Mouse (Mus musculus) embryo, embryonic 11.5 days (tissue): ENCODE measurements around the gene Heg1.
A peak's percentile ranks its signal among the peaks of the same experiment; 100 is the strongest.

Source experiments
- DNase-seq: peaks from one replicate; pipeline ENCODE4 v3.0.0-alpha.2; 2012; ENCODE audit warnings: low read depth, low spot score

Gene Heg1

GRCm38 (mm10) chr16:33705258-33705657 lies 21.1 kb downstream of the Heg1 start:
- DNase-seq: no peak

DNA sequence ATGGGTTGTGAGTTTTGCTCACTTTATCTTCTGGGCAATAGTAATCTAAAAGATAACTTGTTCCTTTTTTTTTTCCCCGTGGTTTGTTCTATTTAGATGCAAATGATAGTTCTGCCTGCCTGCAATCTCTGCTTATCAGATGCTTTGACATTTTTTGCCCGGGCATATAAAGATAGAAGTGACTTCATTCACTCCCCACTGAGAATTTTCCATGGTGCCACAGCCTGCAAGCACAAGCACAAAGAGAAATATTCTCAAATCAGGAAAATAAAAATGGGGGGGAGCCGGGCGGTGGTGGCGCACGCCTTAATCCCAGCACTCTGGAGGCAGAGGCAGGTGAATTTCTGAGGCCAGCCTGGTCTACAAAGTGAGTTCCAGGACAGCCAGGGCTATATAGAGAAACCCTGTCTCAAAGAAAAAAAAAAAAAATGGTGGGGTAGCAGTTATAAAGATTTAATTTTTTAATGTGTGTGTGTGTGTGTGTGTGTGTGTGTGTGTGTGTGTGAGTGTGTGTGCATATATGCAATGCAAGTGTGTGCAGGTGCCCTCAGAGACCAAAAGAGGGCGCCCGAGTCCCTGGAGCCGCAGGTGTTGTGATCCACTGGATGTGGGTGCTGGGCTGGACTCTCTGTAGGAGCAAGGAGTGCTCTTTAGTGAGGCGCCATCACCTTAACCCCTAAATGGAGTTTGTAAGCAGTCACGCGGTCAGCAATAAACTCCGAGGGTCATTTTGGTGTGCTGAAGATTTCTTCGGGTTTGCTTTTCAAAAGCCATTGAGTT lies 22.1 kb downstream of the Heg1 start:
- DNase-seq: no peak

DNA sequence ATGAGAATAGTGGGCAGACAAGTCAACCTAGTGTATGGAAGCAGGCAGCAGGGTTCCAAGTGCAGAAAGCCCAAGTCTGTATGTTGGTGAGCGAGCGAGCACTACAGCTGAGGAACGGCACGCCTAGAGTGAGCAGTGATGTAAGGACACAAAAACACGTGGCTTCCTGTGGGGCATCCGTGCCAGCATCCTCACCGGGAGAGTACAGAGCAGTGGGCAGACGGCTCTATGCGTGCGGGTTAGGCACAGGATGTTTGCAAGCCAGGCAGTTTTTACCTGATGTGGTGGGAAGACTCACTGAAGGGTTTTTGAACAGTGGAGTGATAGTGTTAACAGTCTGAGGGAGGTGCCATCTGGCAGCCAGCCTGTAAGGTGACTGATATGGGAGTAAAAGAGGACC lies 23.9 kb downstream of the Heg1 start:
- DNase-seq: no peak

DNA sequence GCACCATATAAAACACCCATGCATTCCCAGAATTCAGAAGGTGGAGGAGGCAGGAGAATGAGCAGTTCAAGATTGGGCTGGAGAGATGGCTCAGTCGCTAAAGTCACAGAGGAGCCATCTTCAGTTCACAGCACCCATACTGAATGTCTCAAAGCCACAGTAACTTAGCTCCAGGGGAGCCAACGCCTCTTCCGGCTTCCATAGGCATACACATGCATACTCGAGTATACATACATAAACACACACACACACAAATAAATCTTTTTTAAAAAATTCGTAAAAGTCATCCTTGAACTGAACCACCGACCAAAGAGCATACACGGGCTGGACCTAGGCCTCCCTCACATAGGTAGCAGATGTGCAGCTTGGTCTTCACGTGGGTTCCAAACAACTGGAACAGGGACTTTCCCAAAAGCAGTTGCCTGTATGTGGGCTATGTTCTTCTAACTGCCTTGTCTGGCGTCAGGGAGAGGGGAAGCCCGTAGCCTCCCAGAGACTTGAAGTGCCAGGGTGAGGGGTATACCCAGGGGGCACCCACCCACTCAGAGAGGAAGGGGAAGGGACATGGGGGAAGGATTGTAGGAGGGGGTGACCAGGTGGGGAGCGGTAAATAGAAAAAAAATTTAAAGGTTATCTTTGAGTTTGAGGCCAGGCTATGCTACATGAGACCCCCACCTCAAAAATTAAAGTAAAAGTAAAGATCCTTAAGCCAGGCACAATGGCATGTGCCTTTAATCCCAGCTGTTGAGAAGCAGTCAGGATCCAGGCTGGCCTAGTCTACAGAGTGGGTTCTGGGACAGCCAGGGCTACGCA lies 24.6 kb downstream of the Heg1 start:
- DNase-seq: no peak

- peak; percentile 51 for DNase-seq
Observed at GRCm38 (mm10) chr16:33714271-33714670, 30.1 kb downstream of the Heg1 start.

DNA sequence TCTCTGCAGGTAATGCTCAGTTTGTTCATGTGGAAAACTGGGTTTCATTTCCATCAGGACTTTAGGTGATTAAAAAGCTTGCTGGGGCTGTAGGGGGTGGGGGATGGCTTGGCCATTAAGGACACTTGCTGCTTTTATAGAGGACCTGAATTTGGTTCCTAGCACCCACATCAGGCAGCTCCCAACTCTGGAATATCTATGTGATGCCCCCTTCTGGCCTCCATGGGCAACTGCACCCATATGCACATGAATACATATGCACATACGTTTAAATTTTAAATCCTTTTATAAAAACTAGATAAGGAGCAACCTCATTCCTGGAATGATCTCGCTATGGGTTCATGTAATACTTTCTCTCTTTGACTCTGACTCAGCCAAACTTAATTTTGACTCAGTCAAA lies 39.1 kb downstream of the Heg1 start:
- DNase-seq: no peak

- no peak for DNase-seq
Observed at GRCm38 (mm10) chr16:33723983-33724382, 39.8 kb downstream of the Heg1 start.

DNA sequence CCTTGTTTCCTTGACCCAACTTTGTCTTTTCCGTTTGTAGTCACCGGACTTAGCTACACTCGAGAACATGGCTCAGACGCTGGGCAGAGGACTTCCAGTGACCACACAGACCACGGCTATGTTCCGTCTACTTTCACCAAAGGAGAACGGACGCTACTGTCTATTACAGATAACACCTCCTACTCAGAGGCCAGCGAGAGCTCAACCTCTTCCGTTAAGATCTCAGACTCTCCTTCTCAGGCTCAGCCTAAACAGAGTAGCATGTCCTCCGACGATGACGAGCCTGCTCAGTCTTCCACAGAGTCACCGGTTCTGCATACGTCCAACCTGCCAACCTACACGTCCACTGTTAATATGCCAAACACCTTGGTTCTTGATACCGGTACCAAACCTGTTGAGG lies 42.1 kb downstream of the Heg1 start:
- DNase-seq: no peak

- DNase-seq: no peak
Observed at GRCm38 (mm10) chr16:33726892-33727291, 42.7 kb downstream of the Heg1 start.

DNA sequence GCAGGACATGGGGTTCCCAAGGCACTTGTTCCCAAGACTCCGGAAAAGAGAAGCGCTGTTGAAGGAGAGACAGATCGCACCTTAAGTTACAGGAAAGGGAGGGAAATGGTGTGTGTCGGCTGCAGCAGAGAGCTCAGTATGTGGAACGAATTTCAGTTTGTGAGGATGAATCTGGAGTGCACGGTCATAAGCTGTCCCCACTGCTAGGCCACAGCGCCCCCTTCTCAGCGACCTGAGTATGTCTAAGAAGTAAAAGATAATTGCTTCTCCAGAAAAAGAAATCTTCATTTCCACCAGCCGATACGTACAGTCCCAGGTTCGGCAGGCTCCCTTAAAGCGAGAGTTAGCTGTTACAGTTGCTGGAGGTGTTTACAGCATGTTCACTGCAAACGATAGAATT lies 44.3 kb downstream of the Heg1 start:
- DNase-seq: no peak

DNA sequence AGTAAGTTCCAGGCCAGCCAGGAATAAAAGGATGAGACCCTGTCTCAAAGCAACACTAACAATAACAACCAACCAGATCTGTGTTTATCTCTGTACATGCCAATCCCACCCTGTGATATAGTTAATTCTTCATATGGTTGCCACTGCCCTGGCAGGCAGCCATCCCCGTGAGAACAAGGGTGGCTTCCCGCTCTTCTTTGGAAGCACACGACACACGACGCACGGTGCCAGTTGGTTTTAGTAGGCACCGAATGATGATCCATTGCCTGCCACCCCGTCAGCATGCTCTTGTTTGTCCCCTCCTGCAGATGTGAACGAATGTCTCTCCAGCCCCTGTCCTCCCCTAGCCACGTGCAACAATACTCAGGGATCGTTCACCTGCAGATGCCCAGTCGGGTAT lies 47.1 kb downstream of the Heg1 start:
- DNase-seq: no peak

- no peak for DNase-seq
Observed at GRCm38 (mm10) chr16:33732237-33732749, 48.1 kb downstream of the Heg1 start.

DNA sequence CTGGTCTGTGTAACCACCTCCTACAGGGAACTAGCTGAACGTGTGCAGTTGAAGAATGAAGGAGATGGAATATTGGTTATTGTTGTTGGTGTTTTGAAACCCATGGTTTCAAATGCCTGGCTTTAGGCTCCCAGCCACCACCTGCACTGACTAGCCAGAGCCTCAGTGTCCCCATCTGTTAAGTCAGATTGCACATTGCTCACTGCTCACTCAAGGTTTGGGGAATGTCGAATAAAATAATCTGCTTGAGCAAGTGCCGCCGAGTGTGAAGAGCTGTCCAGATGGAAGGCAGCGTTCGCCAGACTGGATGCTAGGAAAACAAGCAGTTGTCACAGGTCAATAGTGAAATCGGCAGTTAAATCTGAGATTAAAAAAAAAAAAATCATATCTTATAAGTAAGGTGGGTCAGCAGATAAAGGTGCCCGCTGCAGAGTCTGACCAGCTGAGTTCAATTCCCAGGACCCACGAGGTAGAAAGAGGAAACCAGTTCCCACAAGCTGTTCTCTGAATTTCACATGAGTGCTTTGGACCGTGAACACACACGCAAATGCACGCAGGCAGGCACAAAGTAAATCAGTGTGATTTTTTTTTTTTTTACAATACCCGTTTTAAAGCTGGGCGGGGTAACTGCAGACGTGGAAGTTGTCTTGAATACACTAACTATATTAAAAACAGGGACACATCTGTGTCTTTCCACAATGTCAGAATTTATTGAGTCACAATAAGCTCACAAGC lies 48.8 kb downstream of the Heg1 start:
- no peak for DNase-seq

- DNase-seq: no peak
Observed at GRCm38 (mm10) chr16:33733864-33734263, 49.7 kb downstream of the Heg1 start.

DNA sequence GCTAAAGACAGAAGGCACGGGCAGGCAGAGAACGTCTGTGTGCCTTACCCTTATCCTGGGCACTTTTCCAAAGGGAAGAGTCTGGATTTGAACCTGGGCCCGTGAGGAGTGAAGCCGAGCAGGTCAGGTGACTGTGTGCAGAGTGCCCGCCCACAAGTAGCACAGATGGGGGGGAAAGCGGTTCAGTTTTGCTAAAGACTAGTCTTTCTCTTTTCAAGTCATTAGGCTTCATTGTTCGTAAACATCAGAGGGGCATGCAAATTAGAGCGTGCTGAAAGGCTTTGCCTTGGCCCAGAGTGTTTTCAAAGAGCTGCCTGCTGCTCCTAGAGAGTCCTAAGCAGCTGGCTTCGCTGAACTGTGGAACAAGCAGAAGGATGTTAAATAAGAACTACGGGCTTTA lies 50.4 kb downstream of the Heg1 start:
- no peak for DNase-seq

GRCm38 (mm10) chr16:33735238-33735637 lies 51.1 kb downstream of the Heg1 start:
- DNase-seq: no peak

- DNase-seq: no peak
Observed at GRCm38 (mm10) chr16:33735791-33736190, 51.6 kb downstream of the Heg1 start.

GRCm38 (mm10) chr16:33736746-33737145 lies 52.6 kb downstream of the Heg1 start:
- no peak for DNase-seq

DNA sequence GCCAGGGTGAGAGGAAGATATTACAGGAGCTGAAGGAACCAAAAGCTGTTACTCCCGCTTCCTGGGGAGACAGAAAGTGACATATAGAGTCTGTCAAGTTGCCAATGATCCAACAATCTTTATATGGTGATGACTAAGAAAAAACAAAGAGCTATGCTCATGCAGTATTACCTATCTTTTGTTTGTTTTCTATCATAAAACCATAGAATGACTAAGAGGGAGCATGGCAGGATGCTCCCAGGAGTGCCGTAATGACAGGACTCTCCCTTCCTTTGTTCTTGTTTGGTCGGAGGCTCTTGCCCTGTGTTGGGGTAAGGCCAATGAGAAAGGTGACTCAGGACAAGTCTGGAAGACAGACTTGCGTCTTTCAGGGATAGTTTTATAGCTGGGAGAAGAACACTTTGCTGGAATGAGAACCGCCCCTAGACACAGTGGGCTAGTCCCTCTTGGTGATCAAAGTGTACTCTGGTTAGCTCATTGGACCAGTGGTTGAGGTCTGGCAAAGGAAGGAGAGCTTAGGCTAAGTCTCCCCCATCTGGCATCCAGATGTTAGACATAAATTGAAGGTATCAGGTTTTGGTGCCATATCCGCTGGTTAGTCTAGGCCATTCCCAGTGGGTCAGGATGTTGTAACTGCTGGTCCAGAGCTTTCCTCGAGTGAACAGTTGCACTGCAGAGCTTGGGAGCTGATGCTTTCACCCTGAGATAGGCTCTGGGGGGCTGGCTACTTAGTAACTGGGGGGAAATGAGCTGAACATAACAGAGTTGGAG lies 55.0 kb downstream of the Heg1 start:
- peak; percentile 59 for DNase-seq

DNA sequence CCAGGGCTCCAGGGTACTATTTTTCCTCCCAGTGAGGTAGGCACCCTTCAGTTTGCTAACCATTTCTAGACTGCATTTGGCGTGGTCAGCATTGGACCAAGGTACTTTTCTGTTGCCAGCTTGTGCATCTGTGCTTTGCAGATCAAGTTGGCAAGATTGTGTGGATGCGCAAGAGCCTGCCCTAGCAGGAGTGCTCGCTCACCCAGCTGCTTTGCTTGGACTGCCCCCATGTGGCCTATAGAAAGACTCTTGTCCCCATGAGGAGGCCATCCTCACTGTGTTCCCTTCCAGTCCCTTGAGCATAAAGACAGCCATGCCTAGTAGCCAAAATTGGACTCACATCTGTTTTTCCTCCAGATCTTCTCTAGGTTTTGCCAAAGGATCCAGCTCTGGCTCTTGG lies 55.6 kb downstream of the Heg1 start:
- no peak for DNase-seq

GRCm38 (mm10) chr16:33740416-33740815 lies 56.2 kb downstream of the Heg1 start:
- DNase-seq: no peak
